Mouse (Mus musculus) heart, adult 2 months (tissue): ENCODE data around the gene Large1.

Source experiments
- CTCF ChIP-seq: fragments of 200-600 bp; IDR thresholded peaks from 2 replicates; pipeline ENCODE4 v1.8.1; 2022; ENCODE audit warnings: antibody characterized with exemption, mild to moderate bottlenecking, moderate library complexity
- EP300 ChIP-seq: fragments of 200-500 bp; IDR thresholded peaks from 2 replicates; pipeline ENCODE4 v1.6.1; 2011; ENCODE audit warnings: low read depth, low read length, control low read depth; ENCODE audit not compliant: insufficient read depth
- POLR2A ChIP-seq: fragments of 200-500 bp; IDR thresholded peaks from 2 replicates; pipeline ENCODE4 v1.6.1; 2011; ENCODE audit warnings: mild to moderate bottlenecking, low read depth, low read length, control low read depth; ENCODE audit not compliant: insufficient read depth

- TF ChIP-seq POLR2A: no peak
- TF ChIP-seq EP300: no peak
- no peak for TF ChIP-seq CTCF
These were observed 335.1 kb downstream of the Large1 start for GRCm38 (mm10) chr8:73018241-73018640.
